Mouse (Mus musculus) heart, embryonic 16.5 days (tissue): Measurements from ENCODE around the gene Btbd6. TPM values are rescaled to one million over a fixed set of nuclear protein-coding genes. Genes with fewer than 3 reads are reported as not detected.

ENCODE experiments used
- ATAC-seq: fragments of 200-750 bp; cut with Nextera tagmentation; replicated peaks from 2 replicates; pipeline ENCODE4 v1.8.0; 2017; ENCODE audit warnings: moderate number of reproducible peaks; ENCODE audit not compliant: insufficient read depth, low FRiP score; ENCODE audit errors: extremely low read depth
- H3K27ac ChIP-seq: fragments of 300-500 bp; sonication (generic); 2 replicates; pipeline ENCODE4 v1.5.1; 2014; ENCODE audit warnings: mild to moderate bottlenecking, low read length, control low read depth, moderate library complexity
- H3K27me3 ChIP-seq: fragments of 300-500 bp; sonication (generic); 2 replicates; pipeline ENCODE4 v1.6.1; 2014; ENCODE audit warnings: low read length, mixed read lengths; ENCODE audit not compliant: control insufficient read depth, insufficient read depth
- H3K36me3 ChIP-seq: fragments of 300-500 bp; sonication (generic); 2 replicates; pipeline ENCODE4 v1.6.1; 2014; ENCODE audit not compliant: control insufficient read depth, insufficient read depth
- H3K4me1 ChIP-seq: fragments of 300-500 bp; sonication (generic); 2 replicates; pipeline ENCODE4 v1.6.1; 2014; ENCODE audit warnings: low read length, mixed read lengths; ENCODE audit not compliant: control insufficient read depth, insufficient read depth
- H3K4me2 ChIP-seq: fragments of 300-500 bp; sonication (generic); 2 replicates; pipeline ENCODE4 v1.6.1; 2014; ENCODE audit warnings: low read depth, mild to moderate bottlenecking, control low read depth, low read length
- H3K4me3 ChIP-seq: fragments of 300-500 bp; sonication (generic); 2 replicates; pipeline ENCODE4 v1.5.1; 2014; ENCODE audit warnings: mild to moderate bottlenecking, control low read depth, low read length
- H3K9ac ChIP-seq: fragments of 300-500 bp; sonication (generic); 2 replicates; pipeline ENCODE4 v1.6.1; 2014; ENCODE audit warnings: low read length, control low read depth
- H3K9me3 ChIP-seq: fragments of 300-500 bp; sonication (generic); replicated peaks from 2 replicates; pipeline ENCODE4 v1.6.1; 2016; ENCODE audit warnings: low read length; ENCODE audit not compliant: control insufficient read depth
- WGBS: fragments of 180-500 bp; shearing (Covaris S2); extraction: QIAGEN DNeasy Blood & Tissue Kit; methylation state at CpG from one replicate; pipeline ENCODE4 v1.1.7; 2014; 5-methylcytosine and 5-hydroxymethylcytosine counted together
- polyA plus RNA-seq: library from polyadenylated mRNA; unstranded; fragments of >200 nt; fragmentation: Nextera tagmentation; extraction: Ambion mirVana; gene quantifications from 2 replicates; pipeline ENCODE4 v1.2.1, GENCODE M21; 2015

Btbd6 gene
- polyA plus RNA-seq: 26.0 and 26.1 TPM in 2 replicates

DNA sequence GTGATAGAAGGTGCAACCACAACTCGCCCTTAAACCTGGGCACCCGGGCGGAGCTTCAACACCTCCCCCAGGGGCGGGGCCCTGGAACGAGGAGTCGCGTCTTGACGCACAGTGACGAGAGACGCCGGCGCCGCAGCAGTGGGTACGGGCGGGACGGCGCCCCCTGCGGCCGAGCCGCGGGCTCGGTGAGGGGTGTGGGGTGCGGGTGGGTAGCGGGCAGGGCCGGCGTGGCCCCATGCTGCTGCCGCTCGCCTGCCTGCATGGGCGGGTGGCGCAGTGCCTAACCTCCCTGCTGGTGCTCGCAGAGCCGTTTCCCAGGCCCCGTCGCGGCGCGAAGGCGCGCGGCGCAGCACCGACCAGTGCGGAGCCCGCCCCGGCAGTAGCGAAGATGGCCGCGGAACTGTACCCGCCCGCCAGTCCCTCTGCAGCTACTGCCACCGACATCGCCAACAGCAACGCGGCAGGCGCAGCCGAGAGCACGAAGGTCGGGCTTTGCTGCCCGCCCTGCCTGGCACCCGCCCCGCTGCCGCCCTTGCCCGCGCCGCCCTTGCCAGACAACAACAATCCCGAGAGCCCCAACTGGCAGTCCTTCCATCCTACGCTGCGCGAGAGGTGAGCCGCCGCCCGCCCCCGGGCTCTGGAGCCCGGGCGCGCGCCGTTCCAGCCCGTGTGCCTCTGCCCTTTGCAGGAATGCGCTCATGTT lies at the start of gene Btbd6:
TSS of gene Btbd6 (plus strand) at position 112 of the 703 bp plus-strand sequence.
- H3K27ac ChIP-seq: peak within 1 kb of the TSS; percentile 94
- H3K4me3 ChIP-seq: peak within 1 kb of the TSS; percentile 85
- H3K9me3 ChIP-seq: no peaks in the 10 kb centered on the region
- WGBS: under 1% methylated on average over 61 of the region's 80 CpGs
- no peaks in the 10 kb centered on the region for H3K27me3 ChIP-seq
- peak; percentile 95 for ATAC-seq
- peak within 1 kb of the TSS; percentile 93 for H3K4me2 ChIP-seq
- peak within 1 kb of the TSS; percentile 92 for H3K9ac ChIP-seq
- peaks cover 37% of the 10 kb centered on the region for H3K36me3 ChIP-seq
- peaks cover 17% of the 10 kb centered on the region for H3K4me1 ChIP-seq

DNA sequence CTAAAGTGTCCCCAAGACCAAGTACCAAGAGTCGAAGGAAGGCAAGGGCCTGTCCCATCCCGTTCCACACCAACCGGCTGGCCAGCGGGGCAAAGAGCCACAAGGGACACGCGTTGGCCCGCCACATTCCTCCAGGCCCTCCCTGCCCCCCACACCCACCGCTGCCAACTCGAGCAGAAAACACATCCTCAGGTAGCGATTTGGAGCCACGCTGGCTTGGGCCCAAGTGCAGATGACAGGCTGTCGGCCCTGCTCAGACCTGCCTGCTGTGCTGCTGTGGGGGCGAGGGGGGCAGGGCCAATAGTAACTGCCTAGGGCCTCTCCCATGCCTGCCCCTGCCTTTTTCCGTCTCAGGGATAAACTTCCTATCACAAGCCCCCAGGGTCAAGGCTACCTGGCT lies 49.0 kb upstream of the Btbd6 start:
- Histone ChIP-seq H3K4me1 (peaks cover 20% of the 10 kb centered on the region), H3K27ac (no peak overlapping the region), H3K36me3 (no peaks in the 10 kb centered on the region), H3K27me3 (peaks cover 70% of the 10 kb centered on the region), H3K9me3 (no peaks in the 10 kb centered on the region), H3K4me2 (peak overlapping the region; percentile 10), H3K9ac (no peak overlapping the region), H3K4me3 (peak overlapping the region; percentile 9; the same call in 1 of the 2 replicates)
- no peak for ATAC-seq
- WGBS: 65% methylated on average over 14 of the region's 14 CpGs

DNA sequence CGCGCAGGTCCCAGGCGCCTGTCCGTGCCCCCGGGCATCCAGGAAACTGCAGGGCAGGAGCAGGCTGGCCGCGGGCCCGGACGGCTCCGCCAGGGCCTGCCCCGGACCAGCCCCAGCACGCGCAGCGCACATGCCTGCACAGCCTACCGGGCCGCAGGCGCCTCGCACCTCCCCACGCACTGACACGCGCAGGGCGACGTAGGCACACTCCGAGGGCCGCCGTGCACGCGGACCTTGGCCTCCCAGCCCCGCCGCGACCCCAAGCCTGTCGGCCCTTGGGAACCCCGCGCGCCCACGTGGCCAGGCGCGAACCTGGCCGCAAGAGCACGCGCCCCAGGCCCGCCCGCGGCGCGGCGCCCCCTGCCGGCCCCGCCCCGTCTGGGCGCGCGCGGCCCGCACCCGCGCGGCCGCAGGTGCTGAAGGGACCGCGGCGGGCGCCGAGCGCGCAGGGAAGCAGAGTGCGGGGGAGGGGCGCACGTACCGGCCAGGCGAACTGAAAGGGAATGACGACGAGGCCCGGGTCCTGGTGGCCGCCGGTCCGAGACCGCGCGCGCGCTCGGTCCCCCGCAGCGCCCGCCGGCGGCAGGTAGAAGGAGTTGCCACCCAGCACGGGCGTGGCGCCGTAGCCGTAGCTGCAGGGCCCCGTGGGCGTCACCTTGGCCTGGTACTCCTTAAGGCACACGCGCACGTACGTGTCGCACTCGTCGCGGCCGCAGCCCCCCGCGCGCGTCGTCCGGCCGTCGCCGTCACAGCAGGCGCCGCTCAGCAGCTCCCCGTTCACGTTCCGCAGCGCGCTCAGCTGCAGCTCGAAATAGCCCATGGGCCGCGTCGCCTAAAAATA lies 47.7 kb upstream of the Btbd6 start:
- H3K4me3 ChIP-seq: peak overlapping the region; percentile 67
- H3K36me3 ChIP-seq: no peaks in the 10 kb centered on the region
- H3K9me3 ChIP-seq: no peaks in the 10 kb centered on the region
- peaks cover 63% of the 10 kb centered on the region for H3K27me3 ChIP-seq
- peak overlapping the region; percentile 50 for H3K27ac ChIP-seq
- peaks cover 23% of the 10 kb centered on the region for H3K4me1 ChIP-seq
- peak overlapping the region; percentile 74 for H3K9ac ChIP-seq
- 2% methylated on average over 112 of the region's 124 CpGs for WGBS
- peak; percentile 33 for ATAC-seq
- peak overlapping the region; percentile 94 for H3K4me2 ChIP-seq

DNA sequence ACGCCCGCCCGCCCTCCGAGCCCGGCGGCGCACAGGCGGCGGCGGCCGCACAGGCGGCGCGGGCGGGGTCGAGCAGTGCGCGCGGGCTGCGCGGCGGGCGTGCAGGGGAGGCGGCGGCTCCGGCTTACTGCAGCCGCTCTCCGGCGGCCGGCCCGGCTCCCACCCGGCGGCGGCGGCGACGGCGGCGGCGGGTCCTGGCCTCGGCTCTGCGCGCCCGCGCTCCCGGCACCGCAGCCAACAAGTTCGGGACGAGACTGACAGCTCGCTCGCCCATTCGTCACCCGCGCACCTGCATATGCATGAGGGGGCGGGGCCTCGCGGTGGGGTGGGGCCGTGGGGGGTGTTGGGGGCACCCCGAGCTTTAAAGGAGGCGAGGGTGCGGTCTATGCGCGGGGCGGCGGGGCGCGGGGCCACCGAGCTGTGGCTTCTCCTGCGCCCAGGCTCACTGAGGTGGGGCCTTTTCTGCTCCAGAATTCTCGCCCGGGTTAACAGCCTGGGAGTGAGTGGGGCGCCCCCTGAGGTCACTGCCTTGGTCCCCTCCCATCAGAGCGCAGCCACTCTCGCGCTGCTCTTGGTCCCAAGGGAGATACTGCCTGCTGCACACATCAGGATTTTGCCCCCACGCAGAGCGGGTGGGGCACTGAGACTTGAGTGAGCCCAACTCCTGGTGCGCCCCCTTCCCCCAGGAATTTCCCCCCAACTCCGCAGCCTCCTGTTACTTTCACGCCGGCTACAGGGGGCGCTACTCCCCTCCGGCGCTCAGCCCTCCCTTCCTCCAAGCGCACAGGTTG lies 46.5 kb upstream of the Btbd6 start, which contains the start of gene Jag2:
TSS of gene Jag2 (minus strand) at position 215 of the 791 bp plus-strand sequence.
- peaks cover 23% of the 10 kb centered on the region for H3K4me1 ChIP-seq
- ATAC-seq: peak; percentile 61
- no peaks in the 10 kb centered on the region for H3K36me3 ChIP-seq
- H3K27ac ChIP-seq: peak within 1 kb of the TSS; percentile 50
- peaks cover 53% of the 10 kb centered on the region for H3K27me3 ChIP-seq
- H3K4me2 ChIP-seq: peak within 1 kb of the TSS; percentile 94
- peak within 1 kb of the TSS; percentile 74 for H3K9ac ChIP-seq
- no peaks in the 10 kb centered on the region for H3K9me3 ChIP-seq
- 1% methylated on average over 48 of the region's 85 CpGs for WGBS
- peak within 1 kb of the TSS; percentile 67 for H3K4me3 ChIP-seq

DNA sequence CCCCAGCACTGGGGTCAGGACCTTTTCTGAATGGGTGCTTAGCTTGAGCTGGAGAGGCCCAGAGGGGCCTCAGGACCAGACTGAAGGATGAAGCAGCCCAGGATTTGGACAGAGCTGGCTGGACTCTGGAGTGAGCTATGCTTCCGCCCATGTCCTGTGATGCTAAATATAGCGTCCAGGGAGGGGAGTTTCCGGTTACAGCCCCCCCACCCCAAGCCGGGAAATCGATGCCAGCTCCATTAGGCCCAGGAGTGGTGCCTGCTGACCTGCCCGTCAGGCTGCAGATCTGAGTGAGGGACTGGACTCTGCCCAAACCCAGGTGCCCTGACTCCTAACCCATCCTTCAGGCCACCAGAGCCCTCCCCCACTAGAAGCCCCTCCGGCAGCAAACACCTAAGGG lies 43.6 kb upstream of the Btbd6 start:
- Histone ChIP-seq H3K4me1 (peaks cover 18% of the 10 kb centered on the region), H3K9me3 (no peaks in the 10 kb centered on the region), H3K9ac (no peak overlapping the region), H3K27me3 (peaks cover 26% of the 10 kb centered on the region), H3K36me3 (no peaks in the 10 kb centered on the region), H3K4me3 (no peak overlapping the region), H3K27ac (no peak overlapping the region), H3K4me2 (no peak overlapping the region)
- ATAC-seq: no peak
- WGBS: 24% methylated on average over 7 of the region's 7 CpGs

DNA sequence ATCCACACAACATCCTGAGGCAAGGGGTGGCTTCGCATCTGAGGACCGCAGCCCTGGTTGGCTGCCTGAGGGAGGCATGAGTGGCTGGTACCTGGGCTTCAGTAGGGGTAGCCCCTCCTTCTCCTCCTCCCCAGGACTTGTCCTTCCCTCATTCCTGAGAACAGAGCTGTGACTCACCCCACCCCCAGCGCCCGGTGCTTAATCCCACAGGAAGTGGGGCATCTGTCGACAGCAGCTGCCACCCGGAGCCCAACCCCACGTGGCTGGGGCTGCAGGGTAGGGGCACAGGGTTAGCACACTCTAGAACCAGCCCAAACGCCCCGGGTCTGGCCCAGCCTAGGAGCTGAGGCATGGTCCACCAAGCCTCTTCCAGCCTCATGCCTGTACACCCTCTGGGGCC lies 38.4 kb upstream of the Btbd6 start:
- H3K9me3 ChIP-seq: no peaks in the 10 kb centered on the region
- no peaks in the 10 kb centered on the region; the same call in 1 of the 2 replicates for H3K27me3 ChIP-seq
- no peak for ATAC-seq
- H3K36me3 ChIP-seq: no peaks in the 10 kb centered on the region
- no peak overlapping the region for H3K4me2 ChIP-seq
- 42% methylated on average over 9 of the region's 9 CpGs for WGBS
- peaks cover 8% of the 10 kb centered on the region for H3K4me1 ChIP-seq
- H3K27ac ChIP-seq: no peak overlapping the region
- H3K9ac ChIP-seq: 0 out of 2 replicates have a peak overlapping the region, but pooled peaks have one; percentile 30
- H3K4me3 ChIP-seq: no peak overlapping the region

DNA sequence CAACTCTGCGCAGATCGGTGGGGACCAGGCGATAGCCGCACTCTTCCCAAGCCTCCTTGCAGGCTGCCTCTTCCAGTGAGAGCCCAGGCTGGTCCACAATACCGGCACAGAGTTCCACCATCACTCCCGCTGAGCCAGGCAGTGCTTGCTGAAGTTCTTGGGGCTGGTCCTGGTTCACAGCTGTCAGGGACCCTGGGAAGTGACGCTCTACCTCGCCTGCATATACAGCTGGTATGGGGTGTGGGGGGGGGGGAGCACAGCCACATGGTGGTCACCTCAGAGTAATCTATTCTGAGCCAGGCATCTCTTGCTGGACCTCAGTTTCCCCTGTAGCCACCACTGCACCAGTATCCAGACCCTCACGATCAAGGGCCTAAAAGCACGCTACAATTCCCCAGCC lies 37.9 kb upstream of the Btbd6 start:
- no peak overlapping the region for H3K4me3 ChIP-seq
- no peak overlapping the region for H3K4me2 ChIP-seq
- no peaks in the 10 kb centered on the region for H3K9me3 ChIP-seq
- H3K36me3 ChIP-seq: no peaks in the 10 kb centered on the region
- 72% methylated on average over 10 of the region's 10 CpGs for WGBS
- no peak for ATAC-seq
- H3K27ac ChIP-seq: no peak overlapping the region
- H3K27me3 ChIP-seq: no peaks in the 10 kb centered on the region; the same call in 1 of the 2 replicates
- peaks cover 7% of the 10 kb centered on the region for H3K4me1 ChIP-seq
- H3K9ac ChIP-seq: no peak overlapping the region

DNA sequence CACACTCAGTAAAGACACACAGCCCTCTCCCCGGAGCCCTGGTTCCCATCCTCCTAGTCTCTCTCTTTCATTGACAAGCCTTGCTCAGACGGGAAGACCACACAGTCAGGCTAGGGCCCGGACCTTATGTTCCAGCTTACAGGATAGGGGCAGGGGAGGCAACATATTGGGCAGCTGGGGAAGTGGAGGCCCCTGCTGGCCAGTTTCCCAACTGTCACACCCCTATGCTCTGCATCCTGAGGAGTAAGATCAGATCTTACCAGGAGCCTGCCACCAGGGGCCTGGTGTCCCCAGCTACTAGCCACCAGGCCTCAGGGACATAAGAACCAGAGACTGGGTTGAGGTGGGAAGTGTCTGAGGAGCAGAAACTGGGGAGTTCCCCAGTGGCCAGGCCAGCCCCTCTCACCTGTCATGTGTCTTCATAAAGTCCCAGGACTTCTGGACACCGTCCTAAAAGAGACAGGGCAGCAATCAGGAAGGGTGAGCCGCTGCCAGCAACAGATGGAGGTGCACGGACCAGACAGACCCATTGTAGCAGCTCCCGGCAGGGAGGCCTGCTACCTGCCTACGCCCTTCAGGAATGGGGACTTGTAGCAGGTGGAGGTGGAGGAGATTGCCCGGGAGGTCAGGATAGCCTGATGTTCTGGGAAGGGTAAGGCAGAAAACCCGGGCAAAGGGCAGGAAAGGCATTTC lies 37.3 kb upstream of the Btbd6 start:
- Histone ChIP-seq H3K4me1 (peaks cover 7% of the 10 kb centered on the region), H3K36me3 (no peaks in the 10 kb centered on the region), H3K27ac (no peak overlapping the region), H3K4me3 (no peak overlapping the region), H3K4me2 (no peak overlapping the region), H3K27me3 (no peaks in the 10 kb centered on the region; the same call in 1 of the 2 replicates), H3K9ac (no peak overlapping the region), H3K9me3 (no peaks in the 10 kb centered on the region)
- WGBS: 64% methylated on average over 10 of the region's 10 CpGs
- no peak for ATAC-seq
